Mouse (Mus musculus) midbrain, postnatal 0 days (tissue): ENCODE data around the gene Ssbp3. TPM values are rescaled to one million over a fixed set of nuclear protein-coding genes. Genes with fewer than 3 reads are reported as not detected.

Source experiments
- ATAC-seq: fragments of 200-750 bp; cut with Nextera tagmentation; 2 replicates; pipeline ENCODE4 v1.8.0; 2017; ENCODE audit warnings: moderate number of reproducible peaks, mild to moderate bottlenecking, moderate TSS enrichment, moderate library complexity; ENCODE audit not compliant: low FRiP score
- DNase-seq: peaks from one replicate; pipeline ENCODE4 v3.0.0-alpha.2; 2015; ENCODE audit warnings: low spot score
- H3K27ac ChIP-seq: fragments of 300-500 bp; sonication (generic); 2 replicates; pipeline ENCODE4 v1.5.1; 2014; ENCODE audit warnings: low read depth, mild to moderate bottlenecking, low read length, mixed read lengths
- H3K27me3 ChIP-seq: fragments of 300-500 bp; sonication (generic); 2 replicates; pipeline ENCODE4 v1.6.1; 2014; ENCODE audit warnings: low read length, control low read depth, mixed read lengths; ENCODE audit not compliant: insufficient read depth
- H3K36me3 ChIP-seq: fragments of 300-500 bp; sonication (generic); 2 replicates; pipeline ENCODE4 v1.6.1; 2014; ENCODE audit warnings: low read length, control low read depth, mixed read lengths; ENCODE audit not compliant: insufficient read depth
- H3K4me1 ChIP-seq: fragments of 300-500 bp; sonication (generic); 2 replicates; pipeline ENCODE4 v1.6.1; 2014; ENCODE audit warnings: mild to moderate bottlenecking, control low read depth, antibody characterized with exemption, low read length, mixed read lengths; ENCODE audit not compliant: insufficient read depth
- H3K4me2 ChIP-seq: fragments of 300-500 bp; sonication (generic); 2 replicates; pipeline ENCODE4 v1.6.1; 2014; ENCODE audit warnings: low read depth, mild to moderate bottlenecking, low read length, mixed read lengths; ENCODE audit not compliant: poor library complexity, severe bottlenecking
- H3K4me3 ChIP-seq: fragments of 300-500 bp; sonication (generic); 2 replicates; pipeline ENCODE4 v1.5.1; 2014; ENCODE audit warnings: low read depth, mild to moderate bottlenecking, low read length, moderate library complexity
- H3K9ac ChIP-seq: fragments of 300-500 bp; sonication (generic); replicated peaks from 2 replicates; pipeline ENCODE4 v1.6.1; 2014; ENCODE audit warnings: mild to moderate bottlenecking, low read length, moderate library complexity, mixed read lengths; ENCODE audit not compliant: poor library complexity, severe bottlenecking
- H3K9me3 ChIP-seq: fragments of 300-500 bp; sonication (generic); 2 replicates; pipeline ENCODE4 v1.6.1; 2016; ENCODE audit warnings: low read length, control low read depth
- CTCF ChIP-seq: IDR thresholded peaks from 2 replicates; pipeline ENCODE4 v1.5.1; 2016; ENCODE audit warnings: antibody characterized with exemption, mild to moderate bottlenecking
- WGBS: fragments of 180-500 bp; shearing (Covaris S2); extraction: QIAGEN DNeasy Blood & Tissue Kit; methylation state at CpG from one replicate; pipeline ENCODE4 v1.1.7; 2014; 5-methylcytosine and 5-hydroxymethylcytosine counted together
- polyA plus RNA-seq: library from polyadenylated mRNA; unstranded; fragments of >200 nt; fragmentation: Nextera tagmentation; extraction: Ambion mirVana; gene quantifications from 2 replicates; pipeline ENCODE4 v1.2.1, GENCODE M21; 2015
- total RNA-seq: library from RNA; depleted of rRNA; stranded (reverse); fragments of >200 nt; gene quantifications from 2 replicates; pipeline ENCODE4 v1.2.3, GENCODE M21; 2014

Gene Ssbp3
- total and polyA plus RNA-seq, 2 experiments from 2014 or later, result 126 to 172 TPM

DNA sequence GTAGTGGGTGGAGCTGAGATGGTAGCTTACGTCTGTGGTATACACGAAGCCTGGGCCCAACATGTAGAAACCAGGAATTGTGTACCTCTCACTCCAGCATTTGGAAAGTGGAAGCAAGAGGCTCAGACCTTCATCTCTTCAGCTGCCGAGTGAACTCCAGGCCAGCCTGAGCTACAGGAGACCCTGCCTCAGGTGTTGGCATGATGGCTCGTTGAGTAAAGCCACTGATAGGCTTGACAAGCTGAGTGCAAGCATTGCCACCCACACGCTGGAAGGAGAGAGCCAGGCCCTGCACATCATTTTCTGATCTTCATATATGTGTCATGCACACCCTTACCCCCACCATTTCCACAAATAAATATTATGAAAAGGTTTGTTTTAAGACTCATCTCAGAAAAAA, 44.1 kb upstream of the Ssbp3 start:
- no peak for DNase-seq
- Histone ChIP-seq H3K36me3 (no peaks in the 10 kb centered on the region), H3K9me3 (no peaks in the 10 kb centered on the region), H3K27me3 (no peaks in the 10 kb centered on the region), H3K9ac (no peak overlapping the region), H3K4me2 (no peak overlapping the region), H3K4me1 (0 out of 2 replicates have a peak, but pooled peaks cover 2% of the 10 kb centered on the region), H3K4me3 (no peak overlapping the region), H3K27ac (no peak overlapping the region)
- ATAC-seq, result no peak
- WGBS, result 61% methylated on average over 5 of the region's 5 CpGs
- no peak for TF ChIP-seq CTCF

DNA sequence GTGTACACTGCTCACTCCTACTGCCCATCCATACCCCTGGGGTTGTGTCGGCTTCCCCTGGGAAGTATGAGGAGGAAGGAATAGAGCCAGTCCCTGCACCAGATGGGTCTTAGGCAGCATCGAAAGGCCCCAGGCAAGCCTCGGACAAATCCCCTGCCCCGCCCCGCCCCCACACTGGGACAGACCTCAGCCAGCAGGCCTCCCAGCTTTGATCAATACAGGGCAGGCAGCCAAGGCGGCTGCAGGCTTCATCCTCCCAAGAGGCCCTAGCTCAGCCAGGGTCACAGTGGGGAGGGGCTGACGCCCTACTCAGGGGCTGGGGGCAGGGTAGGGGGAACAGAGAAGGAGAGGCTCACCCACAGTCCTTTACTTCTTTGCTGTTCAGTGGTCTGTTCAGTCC, 43.7 kb upstream of the Ssbp3 start:
- H3K27ac ChIP-seq, result no peak overlapping the region
- H3K4me3 ChIP-seq, result no peak overlapping the region
- ATAC-seq (peak; percentile 41; the same call in 1 of the 2 replicates), DNase-seq (peak; percentile 73)
- H3K9ac ChIP-seq, result no peak overlapping the region
- no peaks in the 10 kb centered on the region for H3K36me3 ChIP-seq
- WGBS, result 8% methylated on average over 6 of the region's 7 CpGs
- H3K4me1 ChIP-seq, result 0 out of 2 replicates have a peak, but pooled peaks cover 2% of the 10 kb centered on the region
- no peaks in the 10 kb centered on the region for H3K9me3 ChIP-seq
- no peak overlapping the region for H3K4me2 ChIP-seq
- TF ChIP-seq CTCF, result no peak
- H3K27me3 ChIP-seq, result no peaks in the 10 kb centered on the region

DNA sequence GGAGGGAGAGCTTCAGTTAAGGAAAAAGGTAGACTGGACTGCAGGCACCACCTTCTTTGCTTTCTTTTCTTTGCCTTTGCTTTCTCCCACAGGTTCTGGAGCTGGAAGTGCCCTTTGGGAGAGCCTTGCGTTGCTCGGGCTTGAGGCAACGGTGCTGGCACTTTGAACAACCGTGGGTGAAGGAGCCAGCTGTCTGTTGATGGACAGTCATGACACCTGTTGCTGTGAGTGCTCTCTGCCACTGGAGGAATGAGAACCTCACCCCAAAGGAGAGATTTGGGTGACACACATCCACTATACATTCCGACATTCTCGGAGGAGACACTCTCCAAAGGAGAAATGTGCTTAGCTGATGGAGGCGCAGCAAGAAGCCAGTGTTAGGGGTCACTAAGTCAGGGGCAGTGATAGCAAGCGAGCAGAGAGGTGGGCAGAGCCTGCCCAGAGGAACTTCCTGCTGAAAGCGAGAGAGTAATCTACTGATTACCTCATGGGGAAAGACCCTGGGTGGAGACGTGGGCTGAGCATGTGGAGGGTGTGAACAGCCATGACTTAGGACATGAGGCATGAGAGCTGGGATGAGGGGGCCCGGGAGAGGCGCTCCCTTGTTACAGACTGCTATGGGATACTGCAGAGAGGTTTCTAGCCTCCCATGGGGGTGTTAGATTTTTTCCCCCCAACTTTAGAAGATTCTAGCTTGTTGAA, 41.6 kb upstream of the Ssbp3 start:
- no peaks in the 10 kb centered on the region for H3K36me3 ChIP-seq
- H3K27ac ChIP-seq, result no peak overlapping the region
- no peak for TF ChIP-seq CTCF
- no peaks in the 10 kb centered on the region for H3K27me3 ChIP-seq
- H3K9ac ChIP-seq, result no peak overlapping the region
- H3K9me3 ChIP-seq, result no peaks in the 10 kb centered on the region
- H3K4me1 ChIP-seq, result 0 out of 2 replicates have a peak, but pooled peaks cover 2% of the 10 kb centered on the region
- H3K4me3 ChIP-seq, result no peak overlapping the region
- DNase-seq (no peak), ATAC-seq (no peak)
- 74% methylated on average over 12 of the region's 12 CpGs for WGBS
- H3K4me2 ChIP-seq, result no peak overlapping the region

DNA sequence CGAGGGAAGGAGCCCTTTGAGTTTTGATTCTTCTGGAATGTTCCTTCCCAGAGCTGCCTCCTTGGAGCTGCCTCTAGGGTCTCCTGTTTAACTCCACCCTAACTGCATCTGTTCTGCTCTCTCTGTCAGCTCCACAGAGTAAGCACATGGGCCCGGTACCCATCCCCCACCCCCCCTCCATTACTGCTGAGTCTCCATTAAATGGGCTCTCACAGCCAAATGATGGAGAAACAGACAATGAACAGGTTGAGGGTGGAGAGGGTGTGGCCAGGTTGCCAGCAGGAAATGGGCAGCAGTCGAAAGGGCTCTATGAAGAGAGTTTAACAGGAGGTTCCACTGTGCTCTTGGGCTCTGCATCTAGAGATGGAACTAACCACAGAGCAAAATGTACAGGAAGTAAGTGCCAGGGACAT, 41.0 kb upstream of the Ssbp3 start:
- 92% methylated on average over 3 of the region's 3 CpGs for WGBS
- Histone ChIP-seq H3K9me3 (no peaks in the 10 kb centered on the region), H3K9ac (no peak overlapping the region), H3K36me3 (no peaks in the 10 kb centered on the region), H3K4me3 (no peak overlapping the region), H3K4me1 (0 out of 2 replicates have a peak, but pooled peaks cover 2% of the 10 kb centered on the region), H3K4me2 (no peak overlapping the region), H3K27me3 (no peaks in the 10 kb centered on the region), H3K27ac (no peak overlapping the region)
- TF ChIP-seq CTCF, result no peak
- no peak for DNase-seq
- ATAC-seq, result no peak

DNA sequence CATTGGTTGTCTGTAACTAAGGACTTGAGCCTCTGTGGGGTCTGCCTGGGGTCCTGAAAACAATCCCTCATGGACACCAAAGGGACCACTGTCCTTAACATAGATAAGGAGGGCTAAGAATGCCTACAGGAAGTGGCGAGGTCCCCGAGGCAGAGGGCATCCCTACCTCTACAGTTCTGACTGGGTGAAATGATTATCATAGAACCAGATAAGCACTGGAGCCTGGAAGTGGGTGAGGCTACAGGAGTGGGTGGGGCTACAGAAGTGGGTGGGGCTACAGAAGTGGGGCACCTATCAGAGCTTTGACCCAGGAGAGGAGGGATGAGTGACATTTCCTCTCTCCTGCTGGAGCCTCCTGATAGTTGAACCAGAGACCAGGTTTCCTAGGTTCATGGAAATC, 39.9 kb upstream of the Ssbp3 start:
- DNase-seq (no peak), ATAC-seq (no peak)
- Histone ChIP-seq H3K9ac (no peak overlapping the region), H3K36me3 (no peaks in the 10 kb centered on the region), H3K27me3 (no peaks in the 10 kb centered on the region), H3K4me3 (no peak overlapping the region), H3K4me2 (no peak overlapping the region), H3K9me3 (no peaks in the 10 kb centered on the region), H3K27ac (no peak overlapping the region), H3K4me1 (no peaks in the 10 kb centered on the region)
- 100% methylated on average over 2 of the region's 2 CpGs for WGBS
- TF ChIP-seq CTCF, result no peak

DNA sequence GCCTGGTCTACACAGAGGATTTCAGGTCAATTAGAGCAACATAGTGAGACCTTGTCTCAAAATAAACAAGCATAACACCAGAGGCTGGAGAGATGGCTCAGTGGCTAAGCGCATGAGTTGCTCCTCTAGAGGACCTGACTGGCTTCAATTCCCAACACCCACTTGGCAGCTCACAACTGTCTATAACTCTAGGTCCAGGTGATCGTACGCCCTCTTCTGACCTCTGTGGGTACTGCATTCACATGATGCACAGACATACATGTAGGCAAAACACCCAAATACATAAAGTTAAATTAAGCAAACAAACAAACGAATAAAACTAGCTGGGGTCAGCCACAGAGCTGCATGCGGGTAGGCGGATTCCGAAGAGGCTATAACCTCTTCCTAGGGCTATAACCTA, 36.0 kb upstream of the Ssbp3 start:
- no peaks in the 10 kb centered on the region for H3K27me3 ChIP-seq
- WGBS, result 91% methylated on average over 7 of the region's 7 CpGs
- H3K4me2 ChIP-seq, result no peak overlapping the region
- H3K4me1 ChIP-seq, result no peaks in the 10 kb centered on the region
- no peaks in the 10 kb centered on the region for H3K36me3 ChIP-seq
- peak; percentile 20; the same call in 1 of the 2 replicates for TF ChIP-seq CTCF
- DNase-seq, result no peak
- no peak overlapping the region for H3K27ac ChIP-seq
- H3K9ac ChIP-seq, result no peak overlapping the region
- no peak for ATAC-seq
- H3K9me3 ChIP-seq, result no peaks in the 10 kb centered on the region
- no peak overlapping the region for H3K4me3 ChIP-seq
